Mouse (Mus musculus): ENCODE results near the gene Smurf1. TPM values are rescaled to one million over a fixed set of nuclear protein-coding genes. Genes with fewer than 3 reads are reported as not detected.

Smurf1 gene
- polyA plus RNA-seq, 1 experiment from 2014 or later: 29.7 TPM

- Histone ChIP-seq H3K4me3 (no peak overlapping the region), H3K4me2 (replicated peaks) (no peak overlapping the region), H3K4me1 (no peaks in the 10 kb centered on the region), H3K9ac (replicated peaks) (no peak overlapping the region), H3K36me3 (peaks cover 35% of the 10 kb centered on the region), H3K27ac (replicated peaks) (no peak overlapping the region), H3K9me3 (no peaks in the 10 kb centered on the region), H3K27me3 (no peaks in the 10 kb centered on the region)
- ATAC-seq (replicated peaks): no peak
- WGBS: 94% methylated on average over 15 of the region's 15 CpGs
Measured at GRCm38 (mm10) chr5:144877021-144877420, 88.6 kb downstream of the Smurf1 start.

DNA sequence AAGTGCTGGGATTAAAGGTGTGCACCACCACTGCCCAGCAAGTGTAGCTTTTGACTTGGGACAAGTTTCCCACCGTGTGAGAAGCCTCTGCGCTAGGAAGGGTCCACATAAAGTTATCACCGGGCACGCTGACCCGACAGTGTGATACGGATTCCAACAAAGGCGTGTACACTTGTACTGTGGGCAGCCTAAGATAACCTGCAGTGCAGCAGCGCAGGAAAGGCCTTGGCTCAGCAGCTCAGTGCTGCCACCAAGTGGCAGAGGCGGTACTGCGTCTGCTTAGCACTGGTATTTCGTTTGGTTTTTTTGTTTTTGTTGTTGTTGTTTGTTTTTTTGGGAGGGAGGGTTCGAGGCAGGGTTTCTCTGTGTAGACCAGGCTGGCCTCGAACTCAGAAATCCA is 89.8 kb downstream of the Smurf1 start:
- H3K9ac ChIP-seq (replicated peaks): no peak overlapping the region
- H3K36me3 ChIP-seq: peaks cover 26% of the 10 kb centered on the region
- H3K9me3 ChIP-seq: no peaks in the 10 kb centered on the region
- ATAC-seq (replicated peaks): peak; percentile 49
- no peak overlapping the region for H3K4me3 ChIP-seq
- no peaks in the 10 kb centered on the region for H3K27me3 ChIP-seq
- 12% methylated on average over 13 of the region's 13 CpGs for WGBS
- H3K4me1 ChIP-seq: no peaks in the 10 kb centered on the region
- H3K27ac ChIP-seq (replicated peaks): no peak overlapping the region
- H3K4me2 ChIP-seq (replicated peaks): no peak overlapping the region

GRCm38 (mm10) chr5:144875227-144875626 is 90.4 kb downstream of the Smurf1 start:
- no peaks in the 10 kb centered on the region for H3K9me3 ChIP-seq
- no peak overlapping the region for H3K4me3 ChIP-seq
- ATAC-seq (replicated peaks): no peak
- H3K27me3 ChIP-seq: no peaks in the 10 kb centered on the region
- no peak overlapping the region for H3K9ac ChIP-seq (replicated peaks)
- H3K27ac ChIP-seq (replicated peaks): no peak overlapping the region
- no peak overlapping the region for H3K4me2 ChIP-seq (replicated peaks)
- WGBS: 85% methylated on average over 6 of the region's 6 CpGs
- no peaks in the 10 kb centered on the region for H3K4me1 ChIP-seq
- H3K36me3 ChIP-seq: peaks cover 20% of the 10 kb centered on the region

DNA sequence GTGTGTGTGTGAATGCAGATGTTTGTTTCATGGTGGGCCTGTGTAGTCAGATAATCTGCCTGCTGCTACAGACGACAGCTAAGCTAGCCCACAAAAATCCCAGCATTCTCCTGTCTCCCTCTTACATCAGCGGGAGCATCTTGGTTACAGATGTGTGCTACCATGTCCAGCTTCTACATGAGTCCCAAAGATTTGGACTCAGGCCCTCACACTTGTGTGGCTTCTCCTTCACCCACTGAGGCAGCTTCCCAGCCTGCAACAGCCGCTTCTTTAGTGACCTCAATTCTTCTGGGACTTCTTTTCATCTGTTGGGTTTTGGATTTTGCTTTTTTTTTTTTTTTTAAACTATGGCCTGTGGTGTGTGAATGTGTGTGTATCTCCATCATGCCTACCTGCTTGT is 92.8 kb downstream of the Smurf1 start:
- no peak for ATAC-seq (replicated peaks)
- Histone ChIP-seq H3K27me3 (no peaks in the 10 kb centered on the region), H3K4me2 (replicated peaks) (no peak overlapping the region), H3K27ac (replicated peaks) (no peak overlapping the region), H3K9ac (replicated peaks) (no peak overlapping the region), H3K9me3 (no peaks in the 10 kb centered on the region), H3K4me3 (no peak overlapping the region), H3K36me3 (no peaks in the 10 kb centered on the region), H3K4me1 (no peaks in the 10 kb centered on the region)
- WGBS: 77% methylated on average over 3 of the region's 3 CpGs

GRCm38 (mm10) chr5:144872326-144872725 is 93.3 kb downstream of the Smurf1 start:
- H3K9ac ChIP-seq (replicated peaks): no peak overlapping the region
- 88% methylated on average over 5 of the region's 5 CpGs for WGBS
- no peak overlapping the region for H3K27ac ChIP-seq (replicated peaks)
- ATAC-seq (replicated peaks): no peak
- no peaks in the 10 kb centered on the region for H3K27me3 ChIP-seq
- H3K4me3 ChIP-seq: no peak overlapping the region
- no peaks in the 10 kb centered on the region for H3K36me3 ChIP-seq
- H3K9me3 ChIP-seq: no peaks in the 10 kb centered on the region
- H3K4me2 ChIP-seq (replicated peaks): no peak overlapping the region
- no peaks in the 10 kb centered on the region for H3K4me1 ChIP-seq

DNA sequence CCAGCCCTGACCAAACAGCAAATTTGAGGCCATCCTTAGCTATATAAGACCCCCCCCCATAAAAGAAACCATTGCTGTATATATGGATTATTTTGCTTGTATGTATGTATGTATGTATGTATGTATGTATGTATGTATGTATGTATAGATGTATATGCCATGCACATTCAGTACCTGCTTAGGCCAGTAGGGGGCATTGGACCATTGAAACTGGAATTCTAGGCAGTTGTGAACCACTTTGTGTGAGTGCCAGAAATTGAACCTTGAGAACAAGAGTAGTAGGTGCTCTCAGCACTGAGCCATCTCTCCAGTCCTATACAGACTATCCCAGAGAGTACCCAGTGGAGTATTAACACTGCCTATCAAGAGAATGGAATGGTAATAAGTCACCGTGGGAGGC is 93.9 kb downstream of the Smurf1 start:
- Histone ChIP-seq H3K36me3 (no peaks in the 10 kb centered on the region), H3K9ac (replicated peaks) (no peak overlapping the region), H3K27ac (replicated peaks) (no peak overlapping the region), H3K4me1 (no peaks in the 10 kb centered on the region), H3K4me2 (replicated peaks) (no peak overlapping the region), H3K9me3 (no peaks in the 10 kb centered on the region), H3K4me3 (no peak overlapping the region), H3K27me3 (no peaks in the 10 kb centered on the region)
- WGBS: 98% methylated on average over 1 of the region's 1 CpGs
- ATAC-seq (replicated peaks): no peak

DNA sequence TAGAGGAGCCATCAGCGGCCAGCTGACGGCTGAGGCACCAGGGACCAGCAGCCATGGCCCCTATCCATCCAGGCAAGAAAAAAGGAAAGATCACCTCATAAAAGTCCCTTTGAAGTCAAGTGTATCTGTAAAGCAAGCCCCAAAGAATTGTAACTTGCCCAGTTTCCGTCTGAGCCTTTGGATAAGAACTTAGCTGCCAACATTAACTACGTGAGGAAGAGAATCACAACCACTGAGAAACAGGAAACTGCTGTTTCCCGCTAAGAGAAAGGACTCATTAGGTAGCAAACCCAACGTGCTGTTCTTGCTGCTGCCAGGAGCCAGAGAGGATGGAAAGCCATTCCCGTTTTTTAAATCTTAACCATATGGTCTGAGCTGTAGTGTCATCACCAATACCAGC is 94.9 kb downstream of the Smurf1 start:
- no peak for ATAC-seq (replicated peaks)
- no peaks in the 10 kb centered on the region for H3K27me3 ChIP-seq
- H3K4me3 ChIP-seq: no peak overlapping the region
- H3K9me3 ChIP-seq: no peaks in the 10 kb centered on the region
- no peaks in the 10 kb centered on the region for H3K4me1 ChIP-seq
- no peak overlapping the region for H3K9ac ChIP-seq (replicated peaks)
- 89% methylated on average over 7 of the region's 7 CpGs for WGBS
- H3K27ac ChIP-seq (replicated peaks): no peak overlapping the region
- no peaks in the 10 kb centered on the region for H3K36me3 ChIP-seq
- no peak overlapping the region for H3K4me2 ChIP-seq (replicated peaks)

GRCm38 (mm10) chr5:144869466-144869865 is 96.2 kb downstream of the Smurf1 start:
- Histone ChIP-seq H3K27ac (replicated peaks) (no peak overlapping the region), H3K4me2 (replicated peaks) (no peak overlapping the region), H3K4me3 (no peak overlapping the region), H3K9me3 (no peaks in the 10 kb centered on the region), H3K27me3 (no peaks in the 10 kb centered on the region), H3K36me3 (no peaks in the 10 kb centered on the region), H3K9ac (replicated peaks) (no peak overlapping the region), H3K4me1 (no peaks in the 10 kb centered on the region)
- ATAC-seq (replicated peaks): no peak
- 46% methylated on average over 7 of the region's 7 CpGs for WGBS

- Histone ChIP-seq H3K27ac (replicated peaks) (no peak overlapping the region), H3K9ac (replicated peaks) (no peak overlapping the region), H3K27me3 (no peaks in the 10 kb centered on the region), H3K4me3 (no peak overlapping the region), H3K4me1 (no peaks in the 10 kb centered on the region), H3K36me3 (no peaks in the 10 kb centered on the region), H3K9me3 (no peaks in the 10 kb centered on the region), H3K4me2 (replicated peaks) (no peak overlapping the region)
- WGBS: 73% methylated on average over 8 of the region's 8 CpGs
- ATAC-seq (replicated peaks): no peak
Measured at GRCm38 (mm10) chr5:144866923-144867322, 98.7 kb downstream of the Smurf1 start.

DNA sequence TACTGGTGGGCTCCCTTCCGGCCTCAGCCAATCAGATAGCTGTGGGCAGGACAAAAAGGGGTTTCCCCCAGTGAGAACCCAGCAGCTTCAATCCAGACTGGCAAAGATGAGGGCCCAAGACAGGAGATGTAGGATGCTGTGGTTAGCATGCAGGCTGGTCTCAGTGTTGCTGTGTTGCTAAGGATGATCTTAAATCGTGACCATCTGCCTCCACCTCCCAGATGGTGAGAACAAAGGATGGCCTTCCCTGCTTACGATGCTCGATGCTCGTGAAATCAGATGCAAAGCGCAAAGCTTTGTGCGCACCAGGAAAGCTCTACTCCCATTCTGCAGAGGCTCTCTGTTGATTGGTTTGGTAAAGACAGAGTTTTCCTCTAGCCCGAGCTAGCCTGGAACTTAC is 104.7 kb downstream of the Smurf1 start:
- Histone ChIP-seq H3K27ac (replicated peaks) (no peak overlapping the region), H3K4me3 (no peak overlapping the region), H3K9ac (replicated peaks) (no peak overlapping the region), H3K4me2 (replicated peaks) (no peak overlapping the region), H3K9me3 (no peaks in the 10 kb centered on the region), H3K36me3 (peaks cover 47% of the 10 kb centered on the region), H3K27me3 (no peaks in the 10 kb centered on the region), H3K4me1 (no peaks in the 10 kb centered on the region)
- no peak for ATAC-seq (replicated peaks)
- 93% methylated on average over 8 of the region's 8 CpGs for WGBS

- ATAC-seq (replicated peaks): no peak
- WGBS: 95% methylated on average over 9 of the region's 9 CpGs
- Histone ChIP-seq H3K27ac (replicated peaks) (no peak overlapping the region), H3K4me3 (no peak overlapping the region), H3K36me3 (peaks cover 62% of the 10 kb centered on the region), H3K27me3 (no peaks in the 10 kb centered on the region), H3K4me2 (replicated peaks) (no peak overlapping the region), H3K4me1 (no peaks in the 10 kb centered on the region), H3K9me3 (no peaks in the 10 kb centered on the region), H3K9ac (replicated peaks) (no peak overlapping the region)
Measured at GRCm38 (mm10) chr5:144859284-144859683, 106.4 kb downstream of the Smurf1 start.

GRCm38 (mm10) chr5:144858527-144858926 is 107.1 kb downstream of the Smurf1 start:
- ATAC-seq (replicated peaks): no peak
- peaks cover 69% of the 10 kb centered on the region for H3K36me3 ChIP-seq

GRCm38 (mm10) chr5:144855936-144856335 is 109.7 kb downstream of the Smurf1 start:
- Histone ChIP-seq H3K27ac (replicated peaks) (peak overlapping the region; percentile 8; the same call in 1 of the 2 replicates), H3K27me3 (no peaks in the 10 kb centered on the region)
- WGBS: 60% methylated on average over 6 of the region's 6 CpGs

More at GRCm38 (mm10) chr5:144858527-144858926, 107.1 kb downstream of the Smurf1 start:
- Histone ChIP-seq H3K9me3 (no peaks in the 10 kb centered on the region), H3K4me2 (replicated peaks) (no peak overlapping the region), H3K27ac (replicated peaks) (no peak overlapping the region), H3K27me3 (no peaks in the 10 kb centered on the region), H3K9ac (replicated peaks) (no peak overlapping the region), H3K4me1 (no peaks in the 10 kb centered on the region), H3K4me3 (no peak overlapping the region)
- 93% methylated on average over 15 of the region's 15 CpGs for whole genome bisulfite sequencing

More at GRCm38 (mm10) chr5:144855936-144856335, 109.7 kb downstream of the Smurf1 start:
- no peak overlapping the region for H3K9ac ChIP-seq (replicated peaks)
- H3K4me3 ChIP-seq: no peak overlapping the region
- no peaks in the 10 kb centered on the region for H3K9me3 ChIP-seq
- ATAC-seq (replicated peaks): no peak
- no peak overlapping the region for H3K4me2 ChIP-seq (replicated peaks)
- H3K4me1 ChIP-seq: no peaks in the 10 kb centered on the region
- peaks cover 91% of the 10 kb centered on the region for H3K36me3 ChIP-seq

All from forebrain, embryonic 15.5 days (tissue).